Mouse (Mus musculus) ovary, postnatal 36 days (tissue): Measurements from ENCODE around the gene Tmem132c.
"Not testable (repeated sequence)": the region's sequence is repeated elsewhere in the genome, so short reads cannot be mapped to it uniquely, and the experiment has no call there.

ENCODE experiments used
- DNase-seq: peaks from one replicate; pipeline ENCODE4 v3.0.0; 2022; ENCODE audit warnings: low spot score, mixed read lengths

Tmem132c gene

DNA sequence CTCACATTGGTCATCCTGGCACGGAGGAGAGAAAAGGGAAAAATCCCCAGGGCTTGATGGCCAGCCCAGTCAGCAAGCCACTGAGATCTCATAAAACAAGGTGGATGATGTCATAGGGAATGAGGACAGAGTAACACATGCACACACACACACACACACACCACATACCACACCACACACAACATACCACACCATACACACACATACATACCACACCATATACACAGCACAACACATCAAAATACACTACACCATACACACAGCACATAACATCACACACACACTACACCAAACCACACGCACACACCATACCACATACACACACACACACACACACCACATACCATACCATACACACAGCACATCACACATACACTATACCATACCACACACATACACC, 104.8 kb downstream of the Tmem132c start:
- no peak for DNase-seq

DNA sequence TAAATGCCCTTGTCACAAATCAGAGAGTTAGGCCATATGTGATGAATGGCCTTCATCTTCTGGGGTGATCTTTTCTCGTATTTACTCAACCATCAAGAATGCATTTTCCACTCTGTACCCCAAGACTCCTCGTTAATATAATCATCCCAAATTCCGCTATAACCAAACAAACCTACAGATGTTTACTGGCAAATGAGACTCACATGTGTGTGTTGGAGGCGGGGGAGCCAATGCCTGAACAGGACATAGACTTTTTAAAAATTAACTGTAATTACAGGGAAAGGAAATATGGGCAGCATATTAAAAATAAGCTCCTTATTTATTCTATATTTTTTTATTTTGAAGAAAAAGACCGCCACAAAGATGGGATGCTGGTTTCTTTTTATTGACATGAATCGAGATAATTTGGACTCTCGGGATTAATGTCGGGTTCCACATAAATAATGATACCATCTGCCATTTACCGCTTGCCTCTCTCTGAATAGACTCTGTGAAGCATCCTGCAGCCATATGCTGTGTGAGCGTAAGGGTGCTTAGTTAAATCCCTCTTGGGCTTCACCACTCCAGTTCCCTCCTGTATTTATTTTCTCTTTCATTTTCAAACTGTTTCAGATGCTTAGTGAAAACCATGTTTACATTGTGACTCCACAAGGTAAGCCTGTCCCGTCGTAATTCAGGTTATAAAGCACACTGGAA, 105.6 kb downstream of the Tmem132c start:
- DNase-seq = no peak

DNA sequence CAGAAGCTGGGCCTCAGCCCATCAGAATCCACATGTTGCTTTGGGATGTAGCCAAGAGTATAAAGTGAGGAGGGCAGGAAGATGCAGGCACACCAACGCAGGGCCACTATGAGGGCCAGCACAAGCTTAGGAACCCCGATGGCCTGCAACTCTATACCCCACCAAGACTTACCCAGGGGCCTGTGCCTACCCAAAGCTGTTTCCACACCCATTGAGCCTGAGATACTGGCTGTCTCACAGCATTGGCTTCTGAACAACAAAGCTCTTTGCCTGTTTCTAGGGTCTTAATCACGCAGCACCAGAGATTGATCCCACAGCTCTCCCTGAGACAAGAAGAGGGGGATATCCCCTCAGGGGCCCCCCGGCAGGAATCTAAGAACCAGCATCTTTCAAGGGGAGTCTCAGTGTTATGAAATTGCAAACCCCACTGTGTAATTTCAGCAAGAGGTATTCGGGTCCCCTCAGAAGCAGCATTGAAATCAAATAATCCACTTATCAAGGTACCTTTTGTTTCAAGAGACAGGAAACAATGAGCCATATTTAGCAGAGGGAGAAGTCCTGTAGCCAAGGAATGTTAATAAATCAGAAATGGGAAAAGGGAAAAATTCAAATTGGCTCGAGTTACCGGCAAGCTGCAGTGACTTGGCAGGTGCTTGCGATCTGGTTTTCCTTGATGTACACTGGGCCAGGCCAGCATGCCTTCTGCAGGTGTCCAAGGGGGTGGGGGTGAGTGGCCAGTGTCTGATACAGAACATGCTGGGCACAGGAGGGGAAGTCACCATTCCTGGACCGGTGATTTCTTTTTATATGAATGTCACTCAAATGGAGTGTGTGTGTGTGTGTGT, 107.8 kb downstream of the Tmem132c start:
- no peak for DNase-seq

DNA sequence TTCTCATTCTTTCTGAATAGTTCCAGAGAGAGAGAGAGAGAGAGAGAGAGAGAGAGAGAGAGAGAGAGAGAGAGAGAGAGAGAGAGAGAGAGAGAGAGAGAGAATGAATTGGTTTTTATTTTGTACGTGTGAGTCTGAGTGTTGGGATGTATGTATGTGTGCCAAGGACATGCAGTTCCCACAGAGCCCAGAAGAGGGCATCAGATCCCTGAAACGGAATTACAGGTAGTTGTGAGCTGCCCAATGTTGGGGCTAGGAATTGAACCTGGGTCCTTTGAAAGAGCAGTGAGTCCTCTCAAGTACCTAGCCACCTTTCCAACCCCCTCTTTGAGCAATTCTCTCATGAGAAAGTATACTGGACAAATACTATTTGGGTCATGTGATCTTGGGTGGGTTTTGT, 111.4 kb downstream of the Tmem132c start:
- no peak for DNase-seq

DNA sequence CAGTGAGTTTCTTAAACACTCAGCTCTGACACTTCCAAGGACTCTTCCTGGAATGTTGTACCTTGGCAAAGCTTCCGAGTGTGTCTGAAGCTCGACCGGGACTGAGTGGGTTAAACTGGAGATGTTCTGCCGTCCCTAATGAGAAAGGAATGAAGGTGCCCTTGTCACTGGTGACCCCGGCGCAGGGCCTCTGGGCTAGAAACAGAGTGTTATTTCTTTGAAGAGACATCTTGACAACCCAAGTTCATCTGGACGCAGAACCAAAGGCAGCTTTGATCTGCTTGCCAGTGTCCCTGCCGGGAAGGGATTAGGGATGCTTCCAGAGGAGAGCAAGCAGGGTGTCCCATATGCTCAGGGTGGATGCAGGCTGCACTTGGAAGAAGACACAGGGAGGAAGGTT, 114.2 kb downstream of the Tmem132c start:
- no peak for DNase-seq

DNA sequence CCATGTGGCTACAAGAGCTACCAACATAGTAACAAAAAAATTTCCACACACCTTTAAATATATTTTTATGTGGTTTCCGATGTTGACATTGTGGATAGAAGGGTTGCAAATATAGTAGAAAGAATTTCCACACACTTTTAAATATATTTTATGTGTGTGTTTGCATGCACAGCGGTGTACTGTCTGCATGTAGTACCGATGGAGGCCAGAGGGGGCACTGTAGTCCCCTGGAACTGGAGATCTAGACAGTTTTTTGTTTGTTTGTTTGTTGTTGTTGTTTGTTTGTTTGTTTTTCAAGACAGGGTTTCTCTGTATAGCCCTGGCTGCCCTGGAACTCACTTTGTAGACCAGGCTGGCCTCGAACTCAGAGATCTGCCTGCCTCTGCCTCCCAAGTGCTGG, 116.3 kb downstream of the Tmem132c start:
- not testable (repeated sequence) for DNase-seq

DNA sequence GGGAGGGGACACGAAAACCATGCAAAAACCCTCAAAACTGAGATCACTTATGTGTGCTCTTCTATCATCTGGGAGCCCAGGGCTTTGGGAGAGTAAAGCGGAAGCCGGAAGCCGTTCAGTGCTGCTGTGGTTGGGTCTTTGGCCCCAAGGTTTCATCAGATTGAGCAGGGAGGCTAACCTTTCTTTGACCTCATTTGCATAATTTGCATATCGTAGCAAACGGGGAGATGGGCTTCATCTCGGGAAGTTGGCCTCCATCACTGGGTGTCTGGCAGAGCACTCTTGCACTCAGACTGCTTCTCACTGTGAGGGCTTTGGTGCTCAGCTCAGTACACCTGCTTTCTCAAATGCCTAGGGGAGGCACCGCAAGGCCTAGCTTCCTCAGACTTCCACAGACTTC, 119.5 kb downstream of the Tmem132c start:
- DNase-seq = no peak

DNA sequence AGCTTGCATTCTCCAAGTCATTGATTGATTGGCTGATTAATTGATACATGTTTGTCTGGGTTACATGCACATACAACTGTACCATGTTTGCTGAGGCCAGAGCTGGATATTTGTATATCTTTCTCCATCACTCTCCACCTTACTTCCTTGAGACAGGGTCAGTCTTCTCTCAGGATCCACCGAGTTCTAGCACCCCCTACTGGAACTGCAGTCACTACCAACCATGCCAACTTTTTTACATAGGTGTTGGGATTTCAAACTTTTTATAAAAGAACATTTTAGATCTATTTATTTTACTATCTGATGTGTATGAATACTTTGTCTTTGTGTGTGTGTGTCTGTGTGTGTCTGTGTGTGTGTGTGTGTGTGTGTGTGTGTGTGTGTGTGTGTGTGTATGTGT, 123.5 kb downstream of the Tmem132c start:
- DNase-seq = no peak

DNA sequence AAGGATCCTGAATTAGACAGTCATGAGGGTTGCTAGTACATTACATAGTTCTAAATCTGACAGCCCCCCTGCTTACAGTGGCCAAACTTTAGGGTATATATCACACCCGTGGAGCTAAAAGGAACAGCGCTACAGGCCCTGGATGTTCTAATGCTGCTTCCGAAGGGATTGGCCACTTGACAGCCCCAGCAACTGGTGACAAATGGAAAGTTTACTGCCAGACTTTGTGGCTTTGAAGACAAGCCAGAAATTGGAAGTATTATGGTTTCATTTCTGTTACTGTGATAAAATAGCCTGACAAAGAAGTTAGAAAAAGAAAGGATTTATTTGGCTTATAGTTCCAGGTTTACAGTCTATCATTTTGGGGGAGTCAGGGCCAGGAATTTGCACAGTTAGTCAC, 126.6 kb downstream of the Tmem132c start:
- DNase-seq = no peak

DNA sequence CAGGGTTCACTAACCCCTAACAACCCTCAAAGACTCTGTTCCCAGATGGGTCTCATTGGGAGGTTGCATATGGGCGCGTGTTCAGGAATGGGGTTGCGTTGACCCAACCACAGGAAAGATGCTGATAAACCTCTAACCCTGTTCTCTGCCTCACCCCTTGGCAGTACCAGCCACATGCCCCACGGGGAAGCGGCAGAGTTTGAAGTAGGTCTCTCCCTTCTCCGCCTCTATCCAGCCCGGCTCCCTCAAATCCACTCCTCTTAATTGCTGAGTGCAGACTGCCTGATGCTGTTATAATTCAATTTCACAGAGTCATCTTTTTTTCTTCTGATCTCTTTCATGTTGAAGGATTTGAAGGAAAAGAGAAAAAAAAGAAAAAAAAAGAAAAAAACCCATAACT, 128.2 kb downstream of the Tmem132c start:
- DNase-seq = no peak

DNA sequence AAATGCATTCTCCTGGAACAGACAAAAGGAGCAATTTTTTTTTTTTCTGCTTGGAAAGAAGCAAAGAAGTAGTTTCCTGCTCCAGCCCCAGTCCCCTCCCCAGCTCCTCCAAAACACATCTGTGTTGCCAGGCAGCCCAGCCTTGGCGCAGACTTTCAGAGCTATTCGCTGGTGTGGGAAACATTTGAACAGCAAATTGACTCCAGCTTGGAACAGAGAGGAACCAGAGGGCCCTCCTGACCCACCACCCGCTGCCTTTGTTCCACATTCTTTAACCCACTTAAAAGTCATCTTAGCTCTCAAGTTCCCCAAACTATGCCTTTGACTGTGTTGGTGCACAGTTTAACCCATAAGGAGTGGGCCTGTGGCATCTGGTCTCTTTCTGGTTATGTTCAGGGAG, 128.9 kb downstream of the Tmem132c start:
- DNase-seq = peak; percentile 11

DNA sequence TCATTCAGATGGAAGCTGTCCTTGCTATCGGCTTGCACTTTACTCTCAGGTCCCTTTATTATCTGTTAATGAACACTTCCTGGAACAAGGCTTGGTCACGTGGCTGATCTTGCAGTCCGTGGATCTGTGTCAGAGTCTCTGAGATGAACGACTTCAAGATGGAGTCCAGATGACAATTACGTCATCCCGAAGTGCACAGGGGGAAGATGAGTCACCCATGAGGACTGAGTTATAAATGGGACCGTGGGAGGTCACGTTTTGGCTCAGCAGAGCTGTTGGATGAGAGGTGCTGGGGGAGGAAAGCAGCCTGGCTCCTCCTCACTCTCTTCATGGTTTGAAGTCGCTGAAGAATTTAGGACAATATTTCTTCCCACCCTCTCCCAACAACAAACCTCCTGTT, 132.6 kb downstream of the Tmem132c start:
- DNase-seq = no peak

DNA sequence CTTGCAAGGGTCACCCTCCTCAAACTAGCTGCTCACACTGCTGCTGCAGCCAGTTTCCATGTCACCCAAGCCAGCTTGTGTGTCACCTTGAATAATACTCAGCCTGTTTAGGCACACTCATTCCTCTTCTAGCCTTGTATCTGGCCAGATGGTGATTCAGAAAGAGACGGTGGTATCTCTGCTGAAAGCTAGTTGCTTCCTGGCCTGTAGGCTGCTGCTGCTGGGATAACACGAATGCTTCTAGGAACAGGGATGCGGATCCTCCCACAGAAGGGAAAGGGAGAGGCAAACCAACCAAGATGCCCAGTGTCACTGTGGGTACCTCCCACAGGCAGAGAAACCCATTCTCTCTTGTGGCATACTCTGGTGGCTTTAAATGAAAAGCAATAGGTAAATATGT, 134.0 kb downstream of the Tmem132c start:
- no peak for DNase-seq

DNA sequence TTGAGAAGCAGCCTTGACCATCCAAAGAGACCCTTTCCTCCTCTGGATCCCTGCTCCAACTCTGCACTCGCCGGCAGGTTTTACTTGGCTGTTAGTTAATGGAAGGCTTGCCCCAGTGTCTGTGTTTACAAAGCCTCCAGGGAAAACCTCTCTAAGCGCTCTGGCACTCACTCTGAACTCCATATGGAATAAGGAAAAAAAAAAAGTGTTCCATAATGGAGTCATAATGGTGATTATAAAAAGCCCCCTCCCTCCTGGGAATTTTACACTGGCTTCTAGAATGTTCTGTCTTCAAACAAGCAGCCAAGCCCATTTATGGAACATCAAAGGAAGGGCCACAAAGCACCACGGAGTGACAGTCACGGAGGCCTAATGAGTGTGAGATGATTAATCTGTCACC, 136.9 kb downstream of the Tmem132c start:
- DNase-seq = no peak

DNA sequence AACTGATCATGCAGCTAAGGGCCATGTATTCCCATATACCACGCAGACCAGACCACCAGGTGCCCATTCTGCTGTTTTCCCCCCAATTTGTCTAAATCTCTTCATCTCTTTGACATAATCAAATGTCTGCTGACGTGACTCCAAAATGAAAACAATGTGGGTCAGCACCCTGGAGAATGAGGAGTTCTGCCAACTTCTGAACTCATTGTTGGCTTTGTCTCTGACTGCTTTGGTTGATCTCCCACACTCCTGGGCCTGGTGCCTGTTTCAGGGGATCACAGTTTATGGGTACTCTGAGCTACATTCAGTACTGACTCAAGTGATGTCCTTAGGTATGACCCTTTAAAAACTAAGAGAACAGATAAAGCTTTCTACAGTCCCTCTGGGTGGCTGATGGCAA, 137.7 kb downstream of the Tmem132c start:
- no peak for DNase-seq

DNA sequence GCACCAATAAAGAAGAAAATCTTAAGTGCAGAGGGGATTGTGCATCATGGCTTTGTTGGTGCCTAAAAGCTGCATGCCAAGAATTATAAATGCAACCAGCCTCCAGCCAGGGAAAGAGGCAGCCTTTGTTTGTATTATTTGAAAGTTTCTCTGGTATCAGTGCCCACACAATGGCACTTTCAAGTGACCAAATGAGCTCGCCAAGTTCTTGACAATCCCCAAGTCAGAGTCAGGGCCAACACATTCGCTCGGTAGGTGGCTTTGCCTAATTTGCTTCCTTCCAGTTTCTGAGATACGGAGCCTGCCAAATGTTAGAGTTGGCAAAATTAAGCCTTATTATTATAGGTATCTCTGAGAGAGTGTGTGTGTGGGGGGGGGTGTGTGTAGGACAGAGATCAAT, 139.6 kb downstream of the Tmem132c start:
- no peak for DNase-seq

DNA sequence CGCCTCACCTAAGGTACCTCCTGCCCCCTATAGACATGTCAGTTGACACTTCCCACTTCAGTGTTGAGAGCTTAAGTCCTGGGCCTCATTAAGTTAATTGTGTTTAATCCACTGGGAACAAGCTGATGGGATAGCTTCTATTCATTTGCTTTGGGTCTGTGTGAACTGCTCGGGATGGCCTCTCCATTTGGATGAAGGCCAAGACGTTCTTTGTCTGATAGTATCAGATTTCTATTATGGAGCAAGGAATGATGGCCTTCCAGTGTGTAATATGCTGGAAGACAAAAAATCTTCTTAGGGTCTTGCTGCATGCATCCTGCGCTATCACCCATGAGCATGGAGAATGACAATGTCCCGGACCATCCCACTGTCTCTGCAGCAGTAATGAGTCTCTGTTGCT, 141.0 kb downstream of the Tmem132c start:
- no peak for DNase-seq

DNA sequence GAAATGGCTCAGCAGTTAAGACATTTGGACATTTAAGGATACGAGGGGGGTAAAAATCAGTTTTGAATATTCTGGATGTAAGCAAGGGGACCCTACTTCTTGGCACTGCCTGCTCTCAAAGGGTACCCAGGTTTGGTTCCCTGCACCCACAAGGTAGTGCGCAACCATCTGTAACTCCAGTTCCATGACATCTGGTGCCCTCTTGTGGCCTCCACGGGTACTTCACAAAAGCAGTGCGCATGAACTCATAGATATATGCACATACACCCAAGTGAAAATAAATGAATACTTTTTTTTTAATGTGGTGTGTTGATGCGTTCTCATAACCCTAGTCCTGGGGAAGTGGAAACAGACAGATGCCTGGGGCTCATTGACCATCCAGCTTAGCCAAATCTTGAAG, 149.6 kb downstream of the Tmem132c start:
- DNase-seq = no peak

DNA sequence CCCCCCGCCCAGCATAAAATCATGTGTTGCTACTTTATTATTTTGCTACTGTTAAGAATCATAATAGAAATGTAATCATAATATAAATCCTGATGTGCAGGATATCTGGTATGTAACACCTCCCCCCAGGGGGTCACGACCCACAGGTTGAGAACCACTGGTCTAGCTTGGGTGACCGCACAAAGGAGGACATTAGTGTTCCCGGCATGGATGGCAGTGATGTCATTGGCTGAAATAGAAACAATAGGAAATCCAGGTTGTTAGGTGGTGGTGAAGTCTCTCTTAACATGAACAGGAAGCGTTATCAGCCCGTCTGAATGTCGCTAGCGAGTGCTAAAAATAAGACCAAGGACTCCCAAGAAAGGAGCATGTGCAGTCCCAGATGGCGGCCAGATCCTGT, 155.3 kb downstream of the Tmem132c start:
- no peak for DNase-seq

DNA sequence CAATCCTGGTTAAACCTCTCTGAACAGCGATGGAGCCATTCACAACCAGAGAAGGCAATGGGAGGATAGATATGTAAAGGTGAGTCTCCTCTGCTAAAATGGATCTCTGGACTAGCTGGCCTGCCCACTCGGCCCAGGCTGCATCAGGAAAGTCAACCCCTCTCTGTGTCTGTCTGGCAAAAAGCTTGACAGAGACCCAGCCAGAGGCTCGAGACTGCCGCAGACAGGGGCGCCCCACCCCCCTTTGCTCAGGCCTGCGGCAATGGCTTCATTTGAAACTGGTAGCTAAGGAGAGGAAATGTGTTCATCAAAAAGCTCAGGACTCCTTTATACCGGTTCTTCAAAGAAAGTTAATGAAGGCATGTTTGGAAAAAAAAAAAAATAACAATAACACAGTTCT, 156.4 kb downstream of the Tmem132c start:
- DNase-seq = no peak

DNA sequence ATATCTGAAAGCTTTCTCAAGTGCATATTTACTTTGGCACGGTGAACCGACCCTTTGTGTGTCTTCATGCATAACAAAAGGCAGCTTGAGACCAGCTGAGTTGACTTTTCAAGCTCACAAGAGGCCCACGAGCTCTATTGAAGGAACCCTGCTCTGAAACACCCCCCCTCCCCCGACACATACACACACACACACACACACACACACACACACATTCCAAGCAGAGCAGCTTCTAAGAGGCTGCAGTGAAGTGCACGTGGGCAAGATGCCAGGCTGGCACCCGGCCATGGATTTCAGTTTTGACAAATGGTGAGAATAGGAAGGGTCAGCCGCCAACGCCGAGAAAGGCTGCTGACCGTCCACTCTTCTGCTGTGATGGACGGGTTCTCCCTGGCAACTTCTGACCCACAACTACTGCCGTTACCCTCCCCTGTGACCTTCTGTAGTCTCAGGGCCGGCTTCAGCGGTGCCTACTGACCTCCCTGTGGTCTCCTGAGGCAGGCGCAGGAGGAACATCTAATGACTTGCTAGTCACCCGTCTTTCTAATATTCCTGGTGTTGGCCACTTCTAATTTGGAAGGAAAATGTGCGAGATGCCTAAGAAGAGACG, 163.9 kb downstream of the Tmem132c start:
- peak; percentile 70 for DNase-seq

DNA sequence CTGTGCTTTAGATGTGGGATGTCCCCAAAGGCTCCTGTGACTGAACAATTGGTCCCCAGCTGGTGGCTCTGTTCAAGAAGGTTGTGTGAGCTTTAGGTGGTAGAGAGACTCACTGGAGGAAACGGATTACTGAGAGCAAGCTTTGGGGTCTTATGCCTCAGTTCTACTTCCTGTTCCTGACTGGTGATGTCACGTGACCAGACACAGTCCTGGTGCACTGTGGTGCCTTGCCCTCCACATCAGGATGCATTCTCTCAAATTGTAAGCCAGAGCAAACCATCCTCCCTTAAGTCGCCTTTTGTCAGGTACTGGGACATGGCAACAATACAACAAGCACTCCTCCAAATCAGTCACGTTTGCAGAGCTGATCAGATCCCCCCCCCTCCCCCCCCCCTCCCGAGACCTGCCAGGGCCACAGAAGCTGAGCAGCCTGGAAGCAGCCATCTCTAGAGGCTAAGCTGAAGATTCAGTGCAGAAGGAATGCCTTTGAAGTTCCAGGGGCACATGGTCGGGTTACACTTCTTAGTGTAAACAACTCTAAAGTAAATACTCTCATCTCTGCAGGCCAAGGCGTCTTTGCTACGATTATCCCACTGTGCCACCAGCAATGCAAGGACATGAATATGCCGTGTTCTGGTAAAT, 164.5 kb downstream of the Tmem132c start:
- no peak for DNase-seq

DNA sequence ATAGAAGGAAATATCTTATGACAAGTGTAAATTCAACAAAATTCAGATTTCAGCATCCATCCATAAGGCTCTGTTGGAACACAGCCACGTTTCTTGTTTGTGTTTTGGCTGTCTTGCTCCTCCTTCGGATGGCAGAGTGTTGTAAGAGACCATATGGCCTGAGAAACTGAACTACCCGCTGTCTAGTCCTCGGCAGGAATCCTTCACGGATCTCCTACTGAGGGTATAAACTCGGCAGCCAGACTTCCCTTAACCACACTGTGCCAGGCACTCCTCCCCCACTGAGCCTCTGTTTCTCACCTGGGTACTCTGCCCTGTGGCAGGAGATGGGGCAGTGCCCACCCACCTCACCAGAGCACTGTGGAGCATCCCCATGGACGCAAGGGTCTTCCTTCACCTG, 174.9 kb downstream of the Tmem132c start:
- no peak for DNase-seq
